Mouse (Mus musculus): ENCODE data around the gene Cyp2e1. TPM values are rescaled to one million over a fixed set of nuclear protein-coding genes. Genes with fewer than 3 reads are reported as not detected.

Cyp2e1 gene
- polyA plus RNA-seq (2014; fragmentation: Nextera tagmentation; extraction: Ambion mirVana): not detected in 2 replicates

DNA sequence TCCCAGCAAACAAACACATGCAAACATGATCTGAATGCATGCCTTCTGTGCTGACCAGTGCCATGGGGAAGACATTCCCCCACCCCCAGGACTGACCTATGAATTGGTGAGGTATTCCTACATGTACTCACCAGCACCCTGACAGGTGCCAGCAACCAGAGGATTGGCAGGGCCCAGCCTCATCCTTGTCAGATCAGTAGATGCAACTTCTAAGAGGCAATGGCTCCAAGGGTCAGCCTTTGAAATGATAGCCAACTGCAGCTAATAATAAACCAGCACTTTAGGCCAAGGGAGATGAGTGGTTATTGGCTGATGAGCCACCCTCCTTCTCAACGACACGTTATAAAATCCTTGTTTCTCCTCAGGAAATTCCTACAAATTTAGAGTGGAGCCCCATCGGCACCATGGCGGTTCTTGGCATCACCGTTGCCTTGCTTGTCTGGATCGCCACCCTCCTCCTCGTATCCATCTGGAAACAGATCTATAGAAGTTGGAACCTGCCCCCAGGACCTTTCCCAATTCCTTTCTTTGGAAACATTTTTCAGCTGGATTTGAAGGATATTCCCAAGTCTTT lies at the start of gene Cyp2e1:
Gene Cyp2e1, plus strand, starts transcription at position 293 of the 574 bp plus-strand sequence.
- Histone ChIP-seq H3K9me3 (ENCODE audit: control insufficient read depth, low read length) (no peaks in the 10 kb centered on the region), H3K4me2 (ENCODE audit: low read depth, low read length) (no peak within 1 kb of the TSS), H3K4me1 (ENCODE audit: control insufficient read depth, insufficient read depth, low read length) (no peaks in the 10 kb centered on the region), H3K9ac (replicated peaks; ENCODE audit: low read depth, low read length) (no peak within 1 kb of the TSS), H3K4me3 (ENCODE audit: low read depth, low read length) (no peak within 1 kb of the TSS), H3K36me3 (ENCODE audit: control insufficient read depth, insufficient read depth, low read length) (no peaks in the 10 kb centered on the region), H3K27ac (ENCODE audit: low read depth, low read length) (no peak within 1 kb of the TSS), H3K27me3 (ENCODE audit: control insufficient read depth, insufficient read depth, low read length) (no peaks in the 10 kb centered on the region)
- ATAC-seq (ENCODE audit: low read depth): no peak
- WGBS: 76% methylated on average over 7 of the region's 7 CpGs

DNA sequence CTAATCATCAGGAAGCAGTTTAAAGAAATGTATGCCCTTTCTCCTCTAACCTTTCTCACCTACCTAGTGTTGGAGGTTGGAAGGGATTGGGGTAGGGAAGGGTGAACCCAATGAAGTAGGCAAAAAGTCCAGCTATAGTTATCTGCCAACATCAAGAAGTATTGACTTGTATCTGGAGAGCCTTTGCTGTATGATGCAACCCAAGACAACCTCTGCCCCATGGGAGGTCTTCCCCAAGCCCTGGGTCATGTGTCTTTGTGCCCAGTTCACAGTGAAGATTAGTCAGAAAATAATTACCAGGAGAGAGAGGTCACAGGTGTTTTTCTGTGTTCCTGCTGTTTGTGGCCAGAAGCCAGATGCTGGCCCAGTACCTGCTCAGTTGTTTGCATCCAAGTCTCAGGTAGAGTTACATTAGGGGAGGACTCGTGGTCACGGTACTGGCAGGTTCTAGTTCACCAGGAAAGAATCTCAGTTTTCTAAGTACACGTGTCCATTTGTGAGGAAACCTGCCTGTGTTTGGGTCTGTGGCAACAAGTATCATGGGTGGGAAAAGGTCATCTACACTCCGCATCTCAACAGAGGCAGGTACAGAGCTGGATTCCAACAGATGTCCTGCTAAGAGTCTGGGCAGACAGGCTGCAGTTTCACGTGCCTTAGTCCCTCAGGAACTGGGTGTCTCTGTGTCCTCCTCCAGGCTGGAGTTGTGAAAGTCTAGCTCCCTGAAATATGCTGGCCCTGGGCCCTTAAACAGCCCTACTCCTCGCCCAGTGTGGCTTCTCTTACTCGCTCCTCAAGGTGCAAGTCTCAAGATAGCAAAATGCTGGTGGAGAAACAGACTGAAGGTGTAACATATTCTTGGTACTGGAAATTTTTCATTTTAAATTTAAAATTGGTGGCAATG lies 46.1 kb upstream of the Cyp2e1 start:
- WGBS: 89% methylated on average over 7 of the region's 7 CpGs
- Histone ChIP-seq H3K36me3 (ENCODE audit: control insufficient read depth, insufficient read depth, low read length) (no peaks in the 10 kb centered on the region), H3K4me3 (ENCODE audit: low read depth, low read length) (no peak overlapping the region), H3K9me3 (ENCODE audit: control insufficient read depth, low read length) (no peaks in the 10 kb centered on the region), H3K27ac (ENCODE audit: low read depth, low read length) (no peak overlapping the region), H3K27me3 (ENCODE audit: control insufficient read depth, insufficient read depth, low read length) (no peaks in the 10 kb centered on the region), H3K4me2 (ENCODE audit: low read depth, low read length) (no peak overlapping the region), H3K4me1 (ENCODE audit: control insufficient read depth, insufficient read depth, low read length) (no peaks in the 10 kb centered on the region), H3K9ac (replicated peaks; ENCODE audit: low read depth, low read length) (no peak overlapping the region)
- ATAC-seq (ENCODE audit: low read depth): no peak

DNA sequence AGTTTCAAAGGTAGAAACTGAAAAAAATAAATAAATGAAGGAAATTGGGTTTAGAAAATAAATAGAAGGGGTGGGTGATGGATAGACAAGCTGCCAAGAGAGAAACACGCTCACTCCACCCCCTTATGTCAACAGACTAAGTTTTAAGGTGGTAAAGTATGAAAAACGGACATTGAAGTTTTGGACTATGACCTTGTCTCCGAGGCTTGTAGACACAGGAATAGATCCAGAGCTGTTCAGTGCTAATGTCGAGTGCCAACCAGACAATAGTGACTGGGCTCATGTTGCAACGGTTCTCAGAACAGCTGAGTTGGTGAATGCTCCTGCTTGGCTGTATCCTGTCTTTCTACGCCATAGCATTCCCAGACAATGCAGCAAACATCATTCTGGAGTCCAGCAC lies 42.4 kb upstream of the Cyp2e1 start:
- H3K27ac ChIP-seq (ENCODE audit: low read depth, low read length): no peak overlapping the region
- H3K9me3 ChIP-seq (ENCODE audit: control insufficient read depth, low read length): no peaks in the 10 kb centered on the region; the same call in 1 of the 2 replicates
- no peak for ATAC-seq (ENCODE audit: low read depth)
- H3K9ac ChIP-seq (replicated peaks; ENCODE audit: low read depth, low read length): no peak overlapping the region
- no peak overlapping the region for H3K4me2 ChIP-seq (ENCODE audit: low read depth, low read length)
- H3K4me3 ChIP-seq (ENCODE audit: low read depth, low read length): no peak overlapping the region
- 80% methylated on average over 6 of the region's 6 CpGs for WGBS
- no peaks in the 10 kb centered on the region for H3K4me1 ChIP-seq (ENCODE audit: control insufficient read depth, insufficient read depth, low read length)
- no peaks in the 10 kb centered on the region for H3K27me3 ChIP-seq (ENCODE audit: control insufficient read depth, insufficient read depth, low read length)
- no peaks in the 10 kb centered on the region for H3K36me3 ChIP-seq (ENCODE audit: control insufficient read depth, insufficient read depth, low read length)

DNA sequence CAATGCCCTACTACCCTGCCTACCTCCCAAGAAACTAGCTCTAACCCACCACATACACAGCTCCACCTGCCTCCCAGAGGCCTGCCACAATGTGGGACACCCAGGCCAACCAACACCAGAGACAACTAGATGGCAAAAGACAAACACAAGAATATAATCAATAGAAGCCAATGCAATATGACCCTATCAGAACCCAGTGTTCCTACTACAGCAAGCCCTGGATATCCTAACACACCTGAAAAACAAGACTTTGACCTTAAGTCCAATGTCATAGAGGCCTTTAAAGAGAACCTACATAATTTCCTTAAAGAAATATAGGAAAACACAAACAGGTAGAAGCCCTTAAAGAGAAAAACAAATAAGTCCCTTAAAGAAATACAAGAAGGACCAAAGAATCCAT lies 38.0 kb upstream of the Cyp2e1 start:
- no peak for ATAC-seq (ENCODE audit: low read depth)
- no peaks in the 10 kb centered on the region; the same call in 1 of the 2 replicates for H3K9me3 ChIP-seq (ENCODE audit: control insufficient read depth, low read length)
- no peak overlapping the region for H3K27ac ChIP-seq (ENCODE audit: low read depth, low read length)
- H3K27me3 ChIP-seq (ENCODE audit: control insufficient read depth, insufficient read depth, low read length): no peaks in the 10 kb centered on the region
- no peaks in the 10 kb centered on the region for H3K4me1 ChIP-seq (ENCODE audit: control insufficient read depth, insufficient read depth, low read length)
- H3K4me3 ChIP-seq (ENCODE audit: low read depth, low read length): no peak overlapping the region
- no peak overlapping the region for H3K4me2 ChIP-seq (ENCODE audit: low read depth, low read length)
- no peak overlapping the region for H3K9ac ChIP-seq (replicated peaks; ENCODE audit: low read depth, low read length)
- no peaks in the 10 kb centered on the region for H3K36me3 ChIP-seq (ENCODE audit: control insufficient read depth, insufficient read depth, low read length)

DNA sequence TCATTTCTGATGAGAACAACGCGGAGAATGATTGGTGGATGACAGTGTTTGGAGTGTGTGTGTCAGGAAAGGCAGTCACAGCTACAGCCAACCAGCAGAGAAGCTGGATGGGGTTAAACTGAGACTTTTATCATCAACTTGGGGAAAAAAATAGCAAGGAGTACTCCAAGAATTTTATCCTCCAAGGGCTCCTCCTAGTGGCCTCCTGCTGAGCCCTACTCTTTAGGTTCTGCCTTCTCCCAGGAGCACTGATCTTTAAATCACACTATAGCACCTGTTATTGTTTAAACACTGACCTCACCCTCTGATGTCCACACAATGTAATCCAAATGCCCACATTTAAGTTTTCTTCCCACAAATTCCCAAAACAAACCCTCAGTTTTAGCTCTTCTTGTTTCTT lies 30.4 kb upstream of the Cyp2e1 start:
- WGBS: 68% methylated on average over 2 of the region's 2 CpGs
- H3K27me3 ChIP-seq (ENCODE audit: control insufficient read depth, insufficient read depth, low read length): no peaks in the 10 kb centered on the region
- H3K9ac ChIP-seq (replicated peaks; ENCODE audit: low read depth, low read length): no peak overlapping the region
- no peaks in the 10 kb centered on the region for H3K9me3 ChIP-seq (ENCODE audit: control insufficient read depth, low read length)
- no peaks in the 10 kb centered on the region for H3K36me3 ChIP-seq (ENCODE audit: control insufficient read depth, insufficient read depth, low read length)
- H3K4me1 ChIP-seq (ENCODE audit: control insufficient read depth, insufficient read depth, low read length): no peaks in the 10 kb centered on the region
- no peak for ATAC-seq (ENCODE audit: low read depth)
- H3K27ac ChIP-seq (ENCODE audit: low read depth, low read length): no peak overlapping the region
- no peak overlapping the region for H3K4me3 ChIP-seq (ENCODE audit: low read depth, low read length)
- no peak overlapping the region for H3K4me2 ChIP-seq (ENCODE audit: low read depth, low read length)

DNA sequence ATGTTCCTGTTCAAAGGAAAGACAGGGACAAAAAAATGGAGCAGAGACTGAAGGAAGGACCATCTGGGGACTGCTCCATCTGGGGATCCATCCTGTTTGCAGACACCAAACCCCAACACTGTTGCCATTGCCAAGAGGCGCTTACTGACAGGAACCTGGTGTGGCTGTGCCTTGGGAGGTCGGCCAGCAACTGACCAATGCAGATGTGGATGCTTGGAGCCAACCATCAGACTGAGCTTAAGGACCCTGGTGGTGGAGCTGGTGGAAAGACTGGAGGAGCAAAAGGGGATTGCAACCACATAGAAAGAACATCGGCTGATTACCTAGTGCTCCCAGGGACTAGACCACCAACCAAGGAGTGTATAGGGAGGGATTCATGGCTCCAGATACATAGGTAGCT lies 16.1 kb upstream of the Cyp2e1 start:
- no peaks in the 10 kb centered on the region for H3K9me3 ChIP-seq (ENCODE audit: control insufficient read depth, low read length)
- no peak overlapping the region for H3K9ac ChIP-seq (replicated peaks; ENCODE audit: low read depth, low read length)
- H3K4me1 ChIP-seq (ENCODE audit: control insufficient read depth, insufficient read depth, low read length): no peaks in the 10 kb centered on the region
- no peaks in the 10 kb centered on the region for H3K36me3 ChIP-seq (ENCODE audit: control insufficient read depth, insufficient read depth, low read length)
- no peaks in the 10 kb centered on the region for H3K27me3 ChIP-seq (ENCODE audit: control insufficient read depth, insufficient read depth, low read length)
- H3K4me3 ChIP-seq (ENCODE audit: low read depth, low read length): no peak overlapping the region
- no peak for ATAC-seq (ENCODE audit: low read depth)
- WGBS: 86% methylated on average over 3 of the region's 3 CpGs
- no peak overlapping the region for H3K4me2 ChIP-seq (ENCODE audit: low read depth, low read length)
- H3K27ac ChIP-seq (ENCODE audit: low read depth, low read length): no peak overlapping the region

DNA sequence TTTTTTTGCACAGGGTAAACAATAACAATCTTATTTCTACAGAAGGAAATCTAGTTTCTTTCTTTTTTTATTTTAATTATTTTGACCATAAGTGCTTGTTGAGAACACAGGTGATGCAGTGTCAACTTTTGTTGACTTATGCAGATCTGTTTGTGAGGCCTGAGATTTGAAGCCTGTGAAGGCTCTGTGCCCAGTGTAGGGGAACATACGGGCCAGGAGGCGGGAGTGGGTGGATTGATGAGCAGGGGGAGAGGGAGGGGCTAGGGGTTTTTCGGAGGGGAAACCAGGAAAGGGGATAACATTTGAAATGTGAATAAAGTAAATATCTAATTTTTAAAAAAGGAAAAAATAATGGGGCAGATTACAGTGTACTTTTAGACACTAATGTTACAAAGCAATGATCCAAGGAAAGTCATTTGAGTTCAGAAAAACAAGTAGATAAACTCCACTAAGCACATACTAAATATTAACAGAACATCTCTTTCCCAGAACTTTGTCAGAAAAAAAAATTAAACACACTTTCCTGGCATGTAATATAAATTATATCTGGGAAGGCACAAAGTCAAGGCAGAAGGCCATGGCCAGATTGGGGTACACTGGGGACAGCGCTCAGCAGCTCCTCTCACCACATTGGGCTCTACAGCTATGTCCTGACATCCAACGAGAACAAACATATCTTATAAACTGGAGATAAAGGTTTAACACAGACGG lies 15.3 kb upstream of the Cyp2e1 start:
- ATAC-seq (ENCODE audit: low read depth): no peak

DNA sequence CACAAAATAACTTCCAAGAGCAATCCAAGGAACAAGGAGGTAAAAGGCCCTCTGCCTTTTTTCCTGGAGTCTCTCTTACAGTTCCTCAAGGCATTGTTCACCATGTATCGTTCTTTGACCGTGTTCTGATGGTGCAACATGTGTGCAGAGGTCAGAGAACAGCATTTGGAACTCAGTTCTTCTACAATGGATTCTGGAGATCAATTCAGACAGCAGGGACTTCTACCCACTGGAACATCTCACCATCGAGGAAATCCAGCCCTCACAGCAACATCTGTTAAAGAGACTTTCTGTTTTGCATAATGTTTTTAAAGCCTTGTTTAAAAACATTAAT lies 14.7 kb upstream of the Cyp2e1 start:
- Histone ChIP-seq H3K36me3 (ENCODE audit: control insufficient read depth, insufficient read depth, low read length) (no peaks in the 10 kb centered on the region), H3K27ac (ENCODE audit: low read depth, low read length) (no peak overlapping the region), H3K27me3 (ENCODE audit: control insufficient read depth, insufficient read depth, low read length) (no peaks in the 10 kb centered on the region), H3K4me2 (ENCODE audit: low read depth, low read length) (no peak overlapping the region), H3K9me3 (ENCODE audit: control insufficient read depth, low read length) (no peaks in the 10 kb centered on the region), H3K4me1 (ENCODE audit: control insufficient read depth, insufficient read depth, low read length) (no peaks in the 10 kb centered on the region), H3K4me3 (ENCODE audit: low read depth, low read length) (no peak overlapping the region), H3K9ac (replicated peaks; ENCODE audit: low read depth, low read length) (no peak overlapping the region)
- no peak for ATAC-seq (ENCODE audit: low read depth)
- WGBS: 91% methylated on average over 3 of the region's 3 CpGs

More for the DNA sequence above, 15.3 kb upstream of the Cyp2e1 start:
- H3K9ac ChIP-seq (replicated peaks; ENCODE audit: low read depth, low read length): no peak overlapping the region
- H3K36me3 ChIP-seq (ENCODE audit: control insufficient read depth, insufficient read depth, low read length): no peaks in the 10 kb centered on the region
- H3K27ac ChIP-seq (ENCODE audit: low read depth, low read length): no peak overlapping the region
- 89% methylated on average over 6 of the region's 6 CpGs for WGBS
- H3K4me2 ChIP-seq (ENCODE audit: low read depth, low read length): no peak overlapping the region
- no peaks in the 10 kb centered on the region for H3K27me3 ChIP-seq (ENCODE audit: control insufficient read depth, insufficient read depth, low read length)
- H3K4me3 ChIP-seq (ENCODE audit: low read depth, low read length): no peak overlapping the region
- H3K9me3 ChIP-seq (ENCODE audit: control insufficient read depth, low read length): no peaks in the 10 kb centered on the region
- H3K4me1 ChIP-seq (ENCODE audit: control insufficient read depth, insufficient read depth, low read length): no peaks in the 10 kb centered on the region

DNA sequence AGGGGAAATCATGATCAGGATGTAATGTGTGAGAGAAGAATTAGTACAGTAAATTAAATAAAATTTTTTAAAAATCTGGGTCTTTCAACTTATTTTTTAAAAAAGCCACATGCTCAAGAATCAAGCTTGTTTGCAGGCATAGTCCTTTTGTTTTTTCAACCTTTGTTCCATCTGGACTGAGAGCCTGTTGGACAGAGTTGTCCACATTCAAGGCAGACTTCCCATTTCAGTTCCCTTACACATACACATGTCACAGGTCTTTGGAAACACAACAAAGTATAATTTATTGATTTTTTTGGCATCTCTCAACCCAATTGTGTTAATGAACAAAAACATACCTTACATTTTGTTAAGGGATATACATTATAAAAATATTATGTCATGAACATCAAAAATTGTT lies 9.0 kb upstream of the Cyp2e1 start:
- H3K4me1 ChIP-seq (ENCODE audit: control insufficient read depth, insufficient read depth, low read length): no peaks in the 10 kb centered on the region
- H3K9me3 ChIP-seq (ENCODE audit: control insufficient read depth, low read length): no peaks in the 10 kb centered on the region
- no peak overlapping the region for H3K4me2 ChIP-seq (ENCODE audit: low read depth, low read length)
- H3K27ac ChIP-seq (ENCODE audit: low read depth, low read length): no peak overlapping the region
- H3K36me3 ChIP-seq (ENCODE audit: control insufficient read depth, insufficient read depth, low read length): no peaks in the 10 kb centered on the region
- H3K27me3 ChIP-seq (ENCODE audit: control insufficient read depth, insufficient read depth, low read length): no peaks in the 10 kb centered on the region
- no peak for ATAC-seq (ENCODE audit: low read depth)
- H3K9ac ChIP-seq (replicated peaks; ENCODE audit: low read depth, low read length): no peak overlapping the region
- no peak overlapping the region for H3K4me3 ChIP-seq (ENCODE audit: low read depth, low read length)

Measured in neural tube, embryonic 14.5 days (tissue).